Mouse (Mus musculus) left cerebral cortex, postnatal 4 days (tissue): ENCODE measurements around the gene Gm973. TPM values are rescaled to one million over a fixed set of nuclear protein-coding genes. Genes with fewer than 3 reads are reported as not detected.

Experiments
- DNase-seq: peaks from one replicate; pipeline ENCODE4 v3.0.0-alpha.2; 2022
- intact Hi-C: fragments of 180-260 bp; cut with DNase I; formaldehyde crosslinking; loops from one replicate; pipeline ENCODE4 v1.15.1; 2025
- total RNA-seq, 2 experiments: library from RNA; stranded (reverse); gene quantifications; 2 replicates each; pipeline ENCODE4 v1.2.3; 2021

Gm973 gene
- 1 to 10 TPM; 6.1 to 6.7 TPM for total RNA-seq

DNA sequence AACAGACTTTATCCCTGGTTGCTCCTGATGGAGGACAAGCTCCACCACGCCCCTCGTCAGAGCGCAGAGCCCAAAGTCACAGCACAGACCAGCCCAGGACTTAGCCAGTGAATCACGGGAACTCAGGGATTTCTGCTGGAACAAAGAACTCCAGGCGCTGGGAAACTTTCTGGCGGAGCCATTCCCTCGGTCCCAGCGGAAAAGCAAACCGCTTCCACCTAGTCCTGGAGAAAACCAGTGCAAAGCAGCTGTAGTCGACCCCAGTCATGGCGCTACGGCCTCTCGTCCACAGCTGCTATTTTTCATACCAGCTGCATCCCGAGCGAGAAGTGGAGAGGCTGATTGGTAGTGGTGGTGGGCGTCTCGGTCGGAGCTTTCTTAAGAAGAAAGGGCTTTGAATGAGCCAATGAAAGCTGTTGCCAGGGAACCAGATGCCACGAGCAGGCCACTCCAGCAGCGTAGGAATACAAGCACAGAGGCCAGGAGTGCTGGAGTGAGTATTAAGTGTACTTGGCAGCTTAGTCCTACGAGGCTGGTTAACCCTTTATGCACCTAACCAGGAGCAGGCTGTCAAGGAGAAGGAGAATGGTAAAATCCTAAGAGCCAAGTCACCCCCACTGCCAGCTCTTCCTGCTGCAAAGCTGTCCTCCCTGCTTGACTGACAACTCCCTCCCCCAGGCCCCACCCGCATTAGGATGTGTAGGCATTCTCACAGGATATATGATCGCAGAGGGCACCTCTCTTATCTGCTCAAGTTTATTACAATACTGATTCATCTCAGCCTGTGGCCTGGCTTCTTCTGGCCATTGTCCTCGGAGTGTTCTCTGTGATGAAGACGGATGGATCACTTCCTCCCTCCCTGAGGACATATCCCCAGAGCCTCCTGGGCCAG is at the start of gene Gm973:
Gm973 (plus strand) TSS at position 239 of the 892 bp plus-strand sequence.
- intact Hi-C loops: no loop called here
- DNase-seq: peak; percentile 88

DNA sequence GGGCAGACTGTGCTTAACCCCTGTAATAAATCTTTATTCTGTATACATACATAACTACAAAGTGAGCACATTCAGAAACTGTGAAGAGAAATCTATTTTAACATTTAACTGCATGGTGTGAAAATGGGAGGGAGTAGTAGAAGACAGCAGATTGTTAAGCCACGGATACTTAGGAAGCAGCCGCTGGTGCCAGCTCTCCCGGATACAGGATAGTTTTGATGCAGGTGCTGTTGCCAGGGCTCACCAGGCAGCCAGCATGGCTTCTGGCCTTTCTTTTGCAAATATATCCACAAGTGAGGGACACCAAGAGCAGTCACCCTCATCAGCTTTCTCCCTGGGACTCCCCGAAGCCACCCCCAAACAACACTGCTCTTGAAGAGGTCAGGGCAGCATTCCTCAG is 46.9 kb upstream of the Gm973 start:
- intact Hi-C loops: no loop called here
- DNase-seq: peak; percentile 23

GRCm38 (mm10) chr1:59470766-59471165 is 45.3 kb upstream of the Gm973 start:
- intact Hi-C loops: no loop called here
- no peak for DNase-seq

DNA sequence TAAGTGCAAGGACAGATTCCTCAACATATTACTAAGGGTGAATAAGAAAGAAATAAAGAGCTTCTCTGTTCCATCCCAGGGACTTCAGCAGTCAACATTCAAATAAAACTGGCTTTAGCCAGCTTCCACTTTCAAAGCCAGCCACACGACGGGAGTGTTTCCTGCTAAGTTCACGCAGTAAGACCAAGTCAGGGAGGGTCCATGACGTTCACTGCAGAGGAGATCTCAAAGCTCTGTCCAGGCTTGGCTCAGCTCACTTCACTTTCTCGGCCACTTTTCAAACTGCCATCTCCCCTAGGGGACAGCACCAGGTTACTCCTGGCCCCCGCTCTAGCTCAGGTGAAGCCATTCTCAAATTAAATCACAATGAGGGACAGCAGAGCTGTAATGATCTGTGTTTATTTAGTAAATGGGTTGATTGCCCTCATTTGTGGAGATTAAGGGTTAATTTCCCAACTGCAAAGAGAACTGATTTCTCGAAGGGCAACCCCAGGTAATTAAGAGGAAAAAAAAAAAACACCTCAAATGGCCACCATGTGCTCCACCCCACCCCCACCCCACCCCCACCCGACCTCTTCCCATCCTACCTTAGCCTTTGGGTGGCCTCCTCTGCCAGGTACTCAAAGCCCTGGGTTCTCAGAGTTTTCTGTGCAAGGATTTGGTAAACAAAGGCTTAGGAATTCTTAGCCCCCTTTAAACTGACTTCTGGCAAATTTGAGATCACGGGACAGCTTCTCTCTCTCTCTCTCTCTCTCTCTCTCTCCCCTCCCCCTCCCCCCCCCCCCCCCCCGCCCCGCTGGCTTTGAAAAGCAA is 43.5 kb upstream of the Gm973 start:
- intact Hi-C loops: no loop called here
- DNase-seq: no peak

DNA sequence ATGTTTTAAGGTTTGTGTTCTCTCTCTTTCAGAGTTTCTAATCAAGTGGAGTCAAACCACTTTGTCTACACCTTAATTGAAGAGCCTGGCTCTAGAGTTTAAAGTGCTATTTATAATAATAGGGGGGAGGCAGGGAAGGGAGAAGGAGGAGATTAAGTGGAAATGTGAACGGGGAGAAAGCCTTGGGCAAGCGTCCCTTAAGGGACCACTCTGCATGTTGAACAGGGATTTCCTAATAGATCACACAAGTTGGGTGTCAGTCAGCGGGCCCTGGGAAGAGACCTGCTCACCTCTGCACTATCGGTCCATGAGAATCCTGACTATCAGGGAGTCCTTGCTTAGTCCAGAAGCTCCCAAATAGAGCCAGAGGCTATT is 42.9 kb upstream of the Gm973 start:
- intact Hi-C loops: no loop called here
- DNase-seq: no peak

DNA sequence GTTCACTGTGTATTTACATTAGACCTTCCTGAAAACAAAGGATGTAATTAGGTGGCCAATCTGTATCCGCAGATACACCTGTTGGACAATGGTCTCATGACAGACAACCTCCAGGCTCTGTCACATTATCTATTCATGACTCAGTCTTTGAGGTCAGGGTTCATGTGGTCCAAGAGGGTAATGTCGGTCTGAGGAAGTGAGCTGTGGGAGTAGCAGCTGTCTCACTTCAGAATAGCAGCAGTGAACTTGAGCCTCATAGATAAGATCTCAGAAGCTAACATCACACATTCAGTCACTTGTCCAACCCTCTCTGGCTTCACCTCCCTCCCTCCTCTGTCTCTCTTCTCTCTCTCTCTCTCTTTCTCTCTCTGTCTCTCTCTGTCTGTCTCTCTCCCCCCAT is 40.4 kb upstream of the Gm973 start:
- no peak for DNase-seq
- intact Hi-C loops: no loop called here

- DNase-seq: no peak
- intact Hi-C loops: no loop called here
Measured at GRCm38 (mm10) chr1:59478911-59479310, 37.2 kb upstream of the Gm973 start.

GRCm38 (mm10) chr1:59480821-59481455 is 35.1 kb upstream of the Gm973 start:
- intact Hi-C loops: loop anchor here (5.0 to 10.0 kb wide), 3 partner anchors 104 to 164 kb away; no protein-coding TSS in a partner anchor
- no peak for DNase-seq

GRCm38 (mm10) chr1:59481456-59482291 is 34.4 kb upstream of the Gm973 start:
- intact Hi-C loops: loop anchor here (5.0 to 10.0 kb wide), 3 partner anchors 103 to 164 kb away; no protein-coding TSS in a partner anchor
- DNase-seq: peak; percentile 96

- intact Hi-C loops: loop anchor here (5.0 to 10.0 kb wide), 3 partner anchors 102 to 165 kb away; no protein-coding TSS in a partner anchor
- DNase-seq: peak; percentile 36
Measured at GRCm38 (mm10) chr1:59482331-59482695, 33.8 kb upstream of the Gm973 start, which contains the start of gene Fzd7. TSS of gene Fzd7 (plus strand) at chr1:59482424.

DNA sequence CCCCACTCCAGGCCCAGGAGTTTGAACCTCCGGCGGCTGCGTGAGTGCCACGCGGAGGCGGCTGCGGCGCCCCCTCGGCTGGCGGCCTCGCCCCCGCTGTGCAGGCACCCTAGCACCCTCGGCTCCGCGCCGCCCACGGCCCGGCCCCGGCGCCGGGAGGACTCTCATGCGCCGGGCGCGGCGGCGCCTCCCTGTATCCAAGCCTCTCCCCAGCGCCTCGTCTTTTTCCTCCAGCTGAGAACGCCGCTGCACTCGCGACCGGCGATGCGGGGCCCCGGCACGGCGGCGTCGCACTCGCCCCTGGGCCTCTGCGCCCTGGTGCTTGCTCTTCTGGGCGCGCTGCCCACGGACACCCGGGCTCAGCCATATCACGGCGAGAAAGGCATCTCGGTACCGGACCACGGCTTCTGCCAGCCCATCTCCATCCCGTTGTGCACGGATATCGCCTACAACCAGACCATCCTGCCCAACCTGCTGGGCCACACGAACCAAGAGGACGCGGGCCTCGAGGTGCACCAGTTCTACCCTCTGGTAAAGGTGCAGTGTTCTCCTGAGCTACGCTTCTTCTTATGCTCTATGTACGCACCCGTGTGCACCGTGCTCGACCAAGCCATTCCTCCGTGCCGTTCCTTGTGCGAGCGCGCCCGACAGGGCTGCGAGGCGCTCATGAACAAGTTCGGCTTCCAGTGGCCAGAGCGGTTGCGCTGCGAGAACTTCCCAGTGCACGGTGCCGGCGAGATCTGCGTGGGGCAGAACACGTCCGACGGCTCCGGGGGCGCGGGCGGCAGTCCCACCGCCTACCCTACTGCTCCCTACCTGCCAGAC is 33.2 kb upstream of the Gm973 start:
- peak; percentile 45 for DNase-seq

DNA sequence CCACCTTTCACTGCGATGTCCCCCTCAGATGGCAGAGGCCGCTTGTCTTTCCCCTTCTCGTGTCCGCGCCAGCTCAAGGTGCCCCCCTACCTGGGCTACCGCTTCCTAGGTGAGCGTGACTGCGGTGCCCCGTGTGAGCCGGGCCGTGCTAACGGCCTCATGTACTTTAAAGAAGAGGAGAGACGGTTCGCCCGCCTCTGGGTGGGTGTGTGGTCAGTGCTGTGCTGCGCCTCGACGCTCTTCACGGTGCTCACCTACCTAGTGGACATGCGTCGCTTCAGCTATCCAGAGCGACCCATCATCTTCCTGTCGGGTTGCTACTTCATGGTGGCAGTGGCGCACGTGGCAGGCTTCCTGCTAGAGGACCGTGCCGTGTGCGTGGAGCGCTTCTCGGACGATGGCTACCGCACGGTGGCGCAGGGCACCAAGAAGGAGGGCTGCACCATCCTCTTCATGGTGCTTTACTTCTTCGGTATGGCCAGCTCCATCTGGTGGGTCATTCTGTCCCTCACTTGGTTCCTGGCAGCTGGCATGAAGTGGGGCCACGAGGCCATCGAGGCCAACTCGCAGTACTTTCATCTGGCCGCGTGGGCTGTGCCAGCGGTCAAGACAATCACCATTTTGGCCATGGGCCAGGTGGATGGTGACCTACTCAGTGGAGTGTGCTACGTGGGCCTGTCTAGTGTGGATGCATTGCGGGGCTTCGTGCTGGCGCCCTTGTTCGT is 32.4 kb upstream of the Gm973 start:
- peak; percentile 94 for DNase-seq
- intact Hi-C loops: loop anchor here (5.0 to 10.0 kb wide), 3 partner anchors 101 to 166 kb away; no protein-coding TSS in a partner anchor

More for the DNA sequence above, 33.2 kb upstream of the Gm973 start:
- intact Hi-C loops: loop anchor here (5.0 to 10.0 kb wide), 3 partner anchors 102 to 166 kb away; no protein-coding TSS in a partner anchor

- intact Hi-C loops: loop anchor here (5.0 to 10.0 kb wide), 3 partner anchors 100 to 167 kb away; no protein-coding TSS in a partner anchor
- no peak for DNase-seq
Measured at GRCm38 (mm10) chr1:59484314-59484713, 31.8 kb upstream of the Gm973 start.

GRCm38 (mm10) chr1:59484791-59485785 is 31.0 kb upstream of the Gm973 start:
- peak; percentile 76 for DNase-seq
- intact Hi-C loops: loop anchor here (5.0 to 10.0 kb wide), 3 partner anchors 100 to 168 kb away; no protein-coding TSS in a partner anchor

DNA sequence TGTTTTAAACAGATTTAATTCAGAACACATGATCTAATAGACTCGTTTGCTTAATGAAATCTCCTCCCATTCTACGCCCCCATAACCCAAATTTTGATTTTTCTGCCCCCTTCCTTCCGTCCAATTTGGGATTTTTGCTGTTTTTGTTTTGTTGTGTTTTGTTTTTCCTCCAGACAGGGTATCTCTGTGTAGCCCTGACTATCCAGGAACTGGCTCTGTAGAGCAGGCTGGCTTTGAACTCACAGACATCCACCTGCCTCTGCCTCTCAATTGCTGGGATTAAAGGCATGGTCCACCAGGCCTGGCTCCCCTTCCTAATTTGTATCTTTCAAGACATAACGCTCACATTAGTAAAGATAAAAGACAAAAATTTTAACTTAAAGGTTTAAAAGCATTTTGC is 30.3 kb upstream of the Gm973 start:
- intact Hi-C loops: loop anchor here (10.0 kb wide), 1 partner anchor 99 kb away; no protein-coding TSS in a partner anchor

GRCm38 (mm10) chr1:59487651-59488051 is 28.4 kb upstream of the Gm973 start:
- no peak for DNase-seq
- intact Hi-C loops: loop anchor here (10.0 kb wide), 1 partner anchor 97 kb away; no protein-coding TSS in a partner anchor

More for the DNA sequence above, 30.3 kb upstream of the Gm973 start:
- no peak for DNase-seq

DNA sequence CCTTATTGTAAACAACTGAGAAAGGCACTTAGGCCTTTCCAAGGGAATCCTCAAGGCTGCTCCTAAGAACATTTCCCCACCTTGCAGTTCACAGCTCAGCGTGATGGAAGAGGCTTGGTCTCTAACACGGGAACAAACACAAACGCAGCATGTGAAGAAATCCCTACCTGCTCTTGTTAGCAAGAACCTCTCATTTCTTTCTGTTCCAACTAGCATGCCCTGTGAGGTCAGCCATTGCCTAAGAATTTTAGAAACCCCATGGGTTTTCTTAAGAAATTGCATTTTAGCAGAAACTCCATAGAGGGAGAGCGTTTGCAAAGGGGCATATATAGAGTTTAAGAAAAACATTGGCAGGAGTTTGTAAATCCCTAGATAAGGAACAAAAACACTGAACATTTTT is 27.6 kb upstream of the Gm973 start:
- DNase-seq: no peak
- intact Hi-C loops: loop anchor here (10.0 kb wide), 1 partner anchor 96 kb away; no protein-coding TSS in a partner anchor
